ENCODE assay signal across 8 mouse cellular contexts in the genomic region with DNA sequence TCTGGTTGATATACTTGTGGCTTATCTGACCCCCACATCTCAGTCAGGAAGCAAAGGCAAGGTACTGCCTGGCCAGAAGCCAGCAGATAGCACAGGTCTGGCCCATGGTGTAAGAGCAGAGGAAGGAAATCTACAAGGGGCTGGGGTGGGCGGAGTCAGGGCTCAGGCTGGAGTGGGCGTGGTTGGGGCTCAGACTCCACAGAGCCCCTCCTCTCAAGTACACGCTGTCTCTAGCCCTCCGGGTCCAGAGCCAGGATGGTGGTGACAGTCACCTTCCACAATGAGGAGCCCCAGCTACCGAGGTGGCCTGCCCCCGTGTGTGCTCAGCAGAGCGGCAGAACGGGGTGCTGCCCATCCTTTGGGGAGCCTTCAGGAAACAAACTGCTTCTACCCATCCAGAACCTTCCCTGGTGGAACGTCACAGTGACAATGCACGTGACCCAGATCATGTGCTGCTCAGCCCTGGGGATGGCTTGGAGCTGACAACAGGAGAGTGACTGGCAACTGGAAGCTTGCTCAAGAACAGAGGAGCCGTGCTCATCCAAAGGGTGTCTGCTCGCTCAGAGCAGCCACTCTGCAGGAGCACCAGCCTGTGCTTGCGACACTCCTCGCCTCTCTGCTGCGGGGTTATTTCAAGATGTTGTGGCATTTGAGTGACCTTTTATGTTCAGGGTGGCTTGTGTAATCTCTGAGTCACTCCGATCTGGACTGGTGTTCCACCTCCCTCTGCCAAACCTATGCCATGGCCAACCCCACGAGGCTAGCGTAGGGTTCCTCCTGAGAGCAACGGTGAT. TPM values are rescaled to one million over a fixed set of nuclear protein-coding genes. Genes with fewer than 3 reads are reported as not detected.
DNase-seq lines count a peak whose midpoint lies in the region; ATAC-seq and TF ChIP-seq lines count a peak whose summit lies in the region.

No protein-coding gene starts in this region.

- peak; percentile 61 for DNase-seq in cerebellum, adult 11-12 months
- DNase-seq in cerebellum, postnatal 4 days (ENCODE audit: low spot score in 2 of 2) = no peak
- DNase-seq in Patski (ENCODE audit: low read depth, low spot score) = no peak
- peak; percentile 82 for DNase-seq in embryonic facial prominence, embryonic 11.5 days (ENCODE audit: low spot score)
- DNase-seq in kidney, postnatal 25 days = peak; percentile 61 to 66
- peak; percentile 70 to 81 for DNase-seq in spleen, postnatal 4 days (ENCODE audit: low spot score in 2 of 2)

- peak; percentile 60 for ATAC-seq in Patski
- ATAC-seq in embryonic facial prominence, embryonic 11.5 days (replicated peaks; ENCODE audit: insufficient number of reproducible peaks, low FRiP score, low TSS enrichment, low read depth) = peak; percentile 71
- ATAC-seq in heart, embryonic 14.5 days (ENCODE audit: insufficient number of reproducible peaks, insufficient read depth, low FRiP score, low read depth) = peak; percentile 70
- peak; percentile 71 for ATAC-seq in megakaryocyte, adult 5-6 weeks (ENCODE audit: poor library complexity, severe bottlenecking)

- H3K9me3 ChIP-seq in embryonic facial prominence, embryonic 11.5 days (replicated peaks; ENCODE audit: control insufficient read depth, low read length) = no peaks in the 10 kb centered on the region
- H3K9me3 ChIP-seq in heart, embryonic 14.5 days (ENCODE audit: control insufficient read depth, low read length) = no peaks in the 10 kb centered on the region

- peaks cover 3% of the 10 kb centered on the region for H3K4me1 ChIP-seq in embryonic facial prominence, embryonic 11.5 days (ENCODE audit: control insufficient read depth, insufficient read depth, low read length)
- peaks cover 23 to 38% of the 10 kb centered on the region in 2 experiments for H3K4me1 ChIP-seq in heart, embryonic 14.5 days (ENCODE audit: control insufficient read depth in 2 of 2, insufficient read depth in 2 of 2, low read length in 2 of 2)

- H3K36me3 ChIP-seq in embryonic facial prominence, embryonic 11.5 days (replicated peaks; ENCODE audit: control insufficient read depth, insufficient read depth, low read depth, low read length) = no peaks in the 10 kb centered on the region
- H3K36me3 ChIP-seq in heart, embryonic 14.5 days (ENCODE audit: control insufficient read depth, insufficient read depth, low read length) = peaks cover 17% of the 10 kb centered on the region

- H3K27me3 ChIP-seq in Patski = no peaks in the 10 kb centered on the region
- no peaks in the 10 kb centered on the region for H3K27me3 ChIP-seq in embryonic facial prominence, embryonic 11.5 days (ENCODE audit: control insufficient read depth, insufficient read depth, low read length)
- H3K27me3 ChIP-seq in heart, embryonic 14.5 days (ENCODE audit: control insufficient read depth, insufficient read depth, low read length) = no peaks in the 10 kb centered on the region

- POLR2A ChIA-PET in Patski (lab: Charles Lee) = interaction anchor here (1.2 kb wide), 1 partner anchor 8 kb away, joined by 4 read pairs; no protein-coding TSS in a partner anchor

- in situ Hi-C loops in Patski (cut with MboI; ENCODE audit: low pct_unique_long_range_greater_than_20kb) = no loop called here

- H3K4me2 ChIP-seq in embryonic facial prominence, embryonic 11.5 days (ENCODE audit: low read depth, low read length) = peak overlapping the region; percentile 56
- peak overlapping the region; percentile 67 for H3K4me2 ChIP-seq in heart, embryonic 14.5 days (ENCODE audit: low read length)

- no peak overlapping the region for H3K27ac ChIP-seq in embryonic facial prominence, embryonic 11.5 days (replicated peaks; ENCODE audit: low read depth, low read length)
- H3K27ac ChIP-seq in heart, embryonic 14.5 days (replicated peaks in 1 of 2; ENCODE audit: control insufficient read depth in 1 of 2, insufficient read depth in 1 of 2, low read depth in 2 of 2, low read length in 2 of 2) = peak overlapping the region; percentile 45 to 65

- 35% methylated on average over 19 of the region's 19 CpGs for WGBS in embryonic facial prominence, embryonic 11.5 days
- 15% methylated on average over 19 of the region's 19 CpGs for WGBS in heart, embryonic 14.5 days

- H3K9ac ChIP-seq in embryonic facial prominence, embryonic 11.5 days (replicated peaks; ENCODE audit: low read length) = 0 out of 2 replicates have a peak overlapping the region, but pooled peaks have one; percentile 34
- H3K9ac ChIP-seq in heart, embryonic 14.5 days (ENCODE audit: low read length) = peak overlapping the region; percentile 52

- CTCF ChIA-PET in Patski (lab: Charles Lee) = interaction anchor here (2.1 kb wide), 1 partner anchor 77 kb away, joined by 6 read pairs; no protein-coding TSS in a partner anchor

- H3K4me3 ChIP-seq in embryonic facial prominence, embryonic 11.5 days (ENCODE audit: low read depth, low read length) = peak overlapping the region; percentile 17; the same call in 1 of the 2 replicates
- H3K4me3 ChIP-seq in heart, embryonic 14.5 days (ENCODE audit: control insufficient read depth in 1 of 2, insufficient read depth in 1 of 2, low read depth in 1 of 2, low read length in 2 of 2) = peak overlapping the region; percentile 3 to 26

- TF ChIP-seq CTCF in Patski (IDR thresholded peaks at IDR 0.05) = no peak

RNA-seq across cellular contexts. Expression of a gene that starts 9.3 kb away (rescaled TPM):
- polyA plus RNA-seq in Patski (2021) = 1.7 TPM
- polyA plus RNA-seq in embryonic facial prominence, embryonic 11.5 days (2014; fragmentation: Nextera tagmentation; extraction: Ambion mirVana) = 4.0 and 4.2 TPM in 2 replicates
- 88.3 and 89.7 TPM in 2 replicates for polyA plus RNA-seq in heart, embryonic 14.5 days (2014; fragmentation: Nextera tagmentation; extraction: Ambion mirVana)
- 73.5 and 82.1 TPM in 2 replicates for total RNA-seq in megakaryocyte, adult 5-6 weeks (2015)
- total RNA-seq in megakaryocyte, adult 5-6 weeks (2017) = 72.3 and 74.9 TPM in 2 replicates

RNA-seq across cellular contexts. Expression of a gene that starts 15.4 kb away (rescaled TPM):
- 36.0 TPM for polyA plus RNA-seq in Patski (2021)
- 222 and 241 TPM in 2 replicates for polyA plus RNA-seq in embryonic facial prominence, embryonic 11.5 days (2014; fragmentation: Nextera tagmentation; extraction: Ambion mirVana)
- polyA plus RNA-seq in heart, embryonic 14.5 days (2014; fragmentation: Nextera tagmentation; extraction: Ambion mirVana) = 136 and 153 TPM in 2 replicates
- 116 and 130 TPM in 2 replicates for total RNA-seq in megakaryocyte, adult 5-6 weeks (2015)
- 122 and 162 TPM in 2 replicates for total RNA-seq in megakaryocyte, adult 5-6 weeks (2017)

RNA-seq across cellular contexts. Expression of a gene that starts 40.5 kb away (rescaled TPM):
- polyA plus RNA-seq in Patski (2021) = 59.8 TPM
- 1.6 and 1.9 TPM in 2 replicates for polyA plus RNA-seq in embryonic facial prominence, embryonic 11.5 days (2014; fragmentation: Nextera tagmentation; extraction: Ambion mirVana)
- polyA plus RNA-seq in heart, embryonic 14.5 days (2014; fragmentation: Nextera tagmentation; extraction: Ambion mirVana) = 2.9 and 3.6 TPM in 2 replicates
- 28.0 and 34.3 TPM in 2 replicates for total RNA-seq in megakaryocyte, adult 5-6 weeks (2015)
- 9.9 and 13.3 TPM in 2 replicates for total RNA-seq in megakaryocyte, adult 5-6 weeks (2017)

RNA-seq across cellular contexts. Expression of a gene that starts 45.6 kb away (rescaled TPM):
- polyA plus RNA-seq in Patski (2021) = 281 TPM
- 68.3 and 99.2 TPM in 2 replicates for polyA plus RNA-seq in embryonic facial prominence, embryonic 11.5 days (2014; fragmentation: Nextera tagmentation; extraction: Ambion mirVana)
- 163 and 182 TPM in 2 replicates for polyA plus RNA-seq in heart, embryonic 14.5 days (2014; fragmentation: Nextera tagmentation; extraction: Ambion mirVana)
- 112 and 121 TPM in 2 replicates for total RNA-seq in megakaryocyte, adult 5-6 weeks (2015)
- 112 and 118 TPM in 2 replicates for total RNA-seq in megakaryocyte, adult 5-6 weeks (2017)

RNA-seq across cellular contexts. Expression of a gene that starts 49.5 kb away (rescaled TPM):
- 4.7 TPM for polyA plus RNA-seq in Patski (2021)
- 2.3 and 2.6 TPM in 2 replicates for polyA plus RNA-seq in embryonic facial prominence, embryonic 11.5 days (2014; fragmentation: Nextera tagmentation; extraction: Ambion mirVana)
- polyA plus RNA-seq in heart, embryonic 14.5 days (2014; fragmentation: Nextera tagmentation; extraction: Ambion mirVana) = 5.3 and 6.7 TPM in 2 replicates
- total RNA-seq in megakaryocyte, adult 5-6 weeks (2015) = 6.4 and 9.0 TPM in 2 replicates
- total RNA-seq in megakaryocyte, adult 5-6 weeks (2017) = 3.9 and 4.7 TPM in 2 replicates

Comparison
In these comparisons a context has a peak if more than half of its experiments do, and no peak if none do; other contexts are left out.
1. DNase-seq: peak in cerebellum, adult 11-12 months (single experiment), embryonic facial prominence, embryonic 11.5 days (single experiment), kidney, postnatal 25 days (2 of 2) and spleen, postnatal 4 days (2 of 2); none in cerebellum, postnatal 4 days (0 of 2) and Patski (single experiment).
2. RNA of a gene that starts 9.3 kb away (polyA plus RNA-seq): 88.3 to 89.7 TPM in heart, embryonic 14.5 days; 4.0 to 4.2 TPM in embryonic facial prominence, embryonic 11.5 days and 1.7 TPM in Patski (single experiment); every median in the first group is over 10 times any median in the second.
3. RNA of a gene that starts 40.5 kb away (polyA plus RNA-seq): 59.8 TPM in Patski (single experiment); 2.9 to 3.6 TPM in heart, embryonic 14.5 days and 1.6 to 1.9 TPM in embryonic facial prominence, embryonic 11.5 days; every median in the first group is over 10 times any median in the second.
4. Peak in every context shown above with its lines, with median percentiles within 50 percentile points of each other: ATAC-seq.